Mouse (Mus musculus): ENCODE results near the gene Filip1. TPM values are rescaled to one million over a fixed set of nuclear protein-coding genes. Genes with fewer than 3 reads are reported as not detected.
A peak's percentile ranks its signal among the peaks of the same experiment; 100 is the strongest.

Gene Filip1
- polyA plus RNA-seq, 1 experiment = not detected

DNA sequence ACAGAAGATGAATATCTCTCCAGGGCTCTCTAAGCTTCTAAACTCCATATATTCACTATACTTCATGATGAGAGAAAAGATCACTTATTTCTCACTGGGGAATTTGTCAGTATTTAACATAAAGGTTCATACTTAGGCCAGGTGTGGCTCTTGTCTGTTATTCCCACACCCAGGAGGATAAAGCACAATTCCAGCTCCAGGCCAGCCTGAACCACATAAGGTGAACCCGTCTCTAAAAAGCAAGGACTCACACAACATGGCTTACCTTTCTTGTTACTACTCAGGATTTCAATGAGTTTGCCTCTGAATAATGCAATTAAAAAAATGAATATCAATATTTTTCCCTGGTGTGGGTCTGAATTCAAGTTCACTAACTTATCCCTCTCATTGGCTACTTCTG is 23.6 kb downstream of the Filip1 start:
- no peak overlapping the region for H3K4me3 ChIP-seq (replicated peaks)
- H3K9me3 ChIP-seq = peaks cover 18% of the 10 kb centered on the region; the same call in 1 of the 2 replicates
- no peak for TF ChIP-seq FLI1 (IDR thresholded peaks at IDR 0.05; ENCODE audit: low read length)
- no peak for TF ChIP-seq GATA1 (IDR thresholded peaks at IDR 0.05; ENCODE audit: borderline replicate concordance, low read length)

DNA sequence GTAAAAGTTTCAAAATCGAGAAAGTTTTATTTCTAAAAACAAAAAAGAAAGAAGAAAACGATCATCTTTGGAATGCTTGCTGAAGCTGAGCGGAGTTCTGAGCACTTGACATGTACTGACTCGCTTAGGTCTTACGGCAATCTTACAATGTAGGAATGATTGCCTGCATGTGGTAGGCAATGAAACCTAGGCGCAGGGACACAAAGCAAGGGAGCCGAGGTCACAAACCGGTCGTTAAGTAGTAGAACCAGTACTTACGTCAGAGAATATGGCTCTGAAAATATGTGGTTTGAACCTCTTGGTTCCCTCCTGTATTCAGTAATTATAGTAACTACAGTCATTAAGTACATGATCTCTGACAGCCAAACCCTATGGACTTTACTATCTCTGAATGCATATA is 29.4 kb downstream of the Filip1 start:
- Histone ChIP-seq H3K36me3 (replicated peaks; ENCODE audit: low read length) (no peaks in the 10 kb centered on the region), H3K4me1 (peaks cover 2% of the 10 kb centered on the region), H3K9me3 (0 out of 2 replicates have a peak, but pooled peaks cover 5% of the 10 kb centered on the region), H3K4me3 (replicated peaks) (no peak overlapping the region), H3K27me3 (replicated peaks) (no peaks in the 10 kb centered on the region)
- TF ChIP-seq FLI1 (IDR thresholded peaks at IDR 0.05; ENCODE audit: low read length) (no peak), GATA1 (IDR thresholded peaks at IDR 0.05; ENCODE audit: borderline replicate concordance, low read length) (no peak)

More for the DNA sequence above, 23.6 kb downstream of the Filip1 start:
- H3K36me3 ChIP-seq (replicated peaks; ENCODE audit: low read length) = no peaks in the 10 kb centered on the region
- H3K27me3 ChIP-seq (replicated peaks) = no peaks in the 10 kb centered on the region
- peaks cover 3% of the 10 kb centered on the region; the same call in 1 of the 2 replicates for H3K4me1 ChIP-seq

DNA sequence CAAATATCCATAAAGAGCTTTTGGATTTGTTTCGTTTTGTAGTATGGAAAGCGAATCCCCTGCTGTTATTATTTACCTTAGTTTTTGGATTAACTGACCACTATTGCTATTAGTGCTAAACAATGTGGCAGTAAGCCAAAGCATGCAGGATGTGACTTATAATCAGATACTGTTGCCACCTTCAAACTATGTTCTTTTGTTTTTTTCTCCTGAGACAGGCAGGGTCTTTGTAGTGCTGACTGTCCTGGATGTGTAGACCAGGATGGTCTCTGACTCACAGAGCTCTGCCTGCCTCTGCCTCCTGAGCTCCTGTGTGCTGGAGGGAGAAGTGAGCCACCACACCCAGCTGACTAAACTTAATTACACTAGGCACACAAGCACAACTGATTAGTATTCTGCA is 33.4 kb downstream of the Filip1 start:
- H3K4me1 ChIP-seq = peaks cover 15% of the 10 kb centered on the region
- H3K36me3 ChIP-seq (replicated peaks; ENCODE audit: low read length) = no peaks in the 10 kb centered on the region
- no peak overlapping the region for H3K4me3 ChIP-seq (replicated peaks)
- H3K27me3 ChIP-seq (replicated peaks) = peaks cover 5% of the 10 kb centered on the region
- TF ChIP-seq FLI1 (IDR thresholded peaks at IDR 0.05; ENCODE audit: low read length) (no peak), GATA1 (IDR thresholded peaks at IDR 0.05; ENCODE audit: borderline replicate concordance, low read length) (no peak)
- H3K9me3 ChIP-seq = no peaks in the 10 kb centered on the region

DNA sequence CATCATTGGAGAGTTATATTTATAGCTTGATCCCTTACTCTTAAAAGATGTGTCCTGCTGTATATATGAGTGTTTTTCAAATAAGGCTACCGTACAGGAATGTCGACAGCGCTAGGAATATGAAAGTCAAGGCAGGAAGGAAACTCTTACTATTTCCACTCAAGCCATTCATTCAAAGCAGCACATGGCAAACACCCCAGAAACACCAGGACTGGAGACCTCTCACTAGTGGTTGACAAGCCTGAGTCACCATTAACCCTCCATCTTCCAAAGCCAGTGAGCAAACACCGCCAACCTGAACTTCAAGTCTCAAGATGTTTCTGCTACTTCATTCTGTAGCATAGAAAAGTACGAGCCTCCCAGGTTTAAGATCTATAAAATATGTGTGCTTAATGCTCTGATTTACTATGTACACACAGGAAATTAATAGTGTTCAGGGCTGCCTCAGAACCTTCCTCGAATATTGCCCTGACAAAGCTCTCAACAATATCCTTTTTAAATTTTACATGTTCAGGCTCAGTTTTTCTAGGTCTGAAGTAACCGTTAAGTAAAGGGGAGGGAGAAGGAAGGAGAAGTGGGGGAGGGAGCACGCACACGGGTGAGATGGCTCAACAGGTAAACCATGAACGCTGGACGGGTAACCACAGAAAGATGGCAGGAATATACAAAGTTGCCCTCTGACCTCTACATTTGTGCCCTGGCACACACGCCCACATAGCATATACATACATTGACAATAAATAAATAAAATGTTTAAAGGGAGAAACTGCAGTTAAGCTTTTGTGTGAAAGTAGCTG is 34.2 kb downstream of the Filip1 start:
- no peaks in the 10 kb centered on the region for H3K36me3 ChIP-seq (replicated peaks; ENCODE audit: low read length)
- peaks cover 5% of the 10 kb centered on the region for H3K27me3 ChIP-seq (replicated peaks)
- H3K4me3 ChIP-seq (replicated peaks) = peak overlapping the region; percentile 88
- peaks cover 15% of the 10 kb centered on the region for H3K4me1 ChIP-seq
- H3K9me3 ChIP-seq = no peaks in the 10 kb centered on the region
- TF ChIP-seq FLI1 (IDR thresholded peaks at IDR 0.05; ENCODE audit: low read length) = no peak
- TF ChIP-seq GATA1 (IDR thresholded peaks at IDR 0.05; ENCODE audit: borderline replicate concordance, low read length) = no peak

DNA sequence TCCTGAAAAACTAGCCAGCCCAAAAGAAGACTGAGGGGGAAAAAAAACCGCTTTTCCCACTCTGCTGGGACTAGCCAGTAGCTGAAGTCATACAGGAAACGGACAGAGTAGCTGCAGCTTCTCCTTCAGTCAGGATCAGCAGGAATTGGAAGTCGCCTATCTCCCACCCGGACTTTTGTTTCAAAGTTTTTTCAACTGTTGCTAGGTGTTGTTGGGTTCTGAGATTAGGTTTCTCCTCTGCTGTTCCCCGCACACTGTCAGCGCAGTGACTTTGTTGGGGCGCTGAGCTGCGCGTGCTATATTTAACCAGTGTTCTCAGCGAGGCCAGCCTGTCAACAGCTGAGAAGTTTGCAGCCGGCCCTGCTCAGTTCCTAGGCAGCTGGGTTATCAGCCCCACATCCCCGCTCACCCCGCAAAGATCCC is 35.1 kb downstream of the Filip1 start:
- H3K9me3 ChIP-seq = no peaks in the 10 kb centered on the region
- peaks cover 15% of the 10 kb centered on the region for H3K4me1 ChIP-seq
- TF ChIP-seq FLI1 (IDR thresholded peaks at IDR 0.05; ENCODE audit: low read length) (no peak), GATA1 (IDR thresholded peaks at IDR 0.05; ENCODE audit: borderline replicate concordance, low read length) (no peak)
- peak overlapping the region; percentile 88 for H3K4me3 ChIP-seq (replicated peaks)
- H3K27me3 ChIP-seq (replicated peaks) = peaks cover 5% of the 10 kb centered on the region
- H3K36me3 ChIP-seq (replicated peaks; ENCODE audit: low read length) = no peaks in the 10 kb centered on the region

DNA sequence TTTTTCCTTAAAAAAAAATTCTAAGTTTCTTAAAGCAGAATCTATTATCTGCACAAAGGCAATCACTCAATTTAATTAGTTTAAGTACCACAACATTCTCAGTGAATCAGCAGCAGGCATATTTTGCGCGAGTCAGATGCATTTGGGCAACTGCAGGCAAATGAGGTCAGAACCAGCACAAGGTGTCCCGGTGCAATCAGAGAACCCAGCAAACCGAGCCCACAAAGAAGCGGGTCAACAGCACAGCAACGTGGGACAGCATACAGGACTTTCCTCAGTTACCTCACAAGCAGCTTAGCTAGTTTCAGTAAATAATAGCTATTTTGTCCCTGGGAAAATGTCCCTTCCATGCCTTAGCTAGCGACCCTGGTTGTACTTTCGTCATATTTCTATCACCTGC is 35.9 kb downstream of the Filip1 start:
- no peaks in the 10 kb centered on the region for H3K36me3 ChIP-seq (replicated peaks; ENCODE audit: low read length)
- no peak for TF ChIP-seq FLI1 (IDR thresholded peaks at IDR 0.05; ENCODE audit: low read length)
- H3K4me3 ChIP-seq (replicated peaks) = no peak overlapping the region
- peaks cover 15% of the 10 kb centered on the region for H3K4me1 ChIP-seq
- no peaks in the 10 kb centered on the region for H3K9me3 ChIP-seq
- H3K27me3 ChIP-seq (replicated peaks) = peaks cover 5% of the 10 kb centered on the region

DNA sequence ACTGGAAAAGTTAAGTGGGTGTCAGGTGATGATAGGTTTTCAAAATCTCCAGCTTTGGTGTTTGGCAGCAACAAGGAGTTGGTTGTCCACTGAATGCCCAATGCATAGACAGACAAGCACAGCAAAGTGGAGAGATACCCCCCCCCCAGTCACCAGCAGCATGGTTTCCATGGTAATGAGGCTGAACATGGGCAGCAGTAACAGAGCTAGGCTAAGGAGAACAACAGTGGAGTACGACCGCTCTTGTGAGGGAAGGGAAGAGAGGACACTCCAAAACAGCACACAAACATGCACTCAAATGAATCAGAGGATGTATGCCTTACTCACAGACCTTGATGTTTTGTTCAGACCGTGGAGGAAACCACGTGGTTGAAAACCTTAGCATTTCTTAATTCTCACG is 37.5 kb downstream of the Filip1 start:
- H3K27me3 ChIP-seq (replicated peaks) = peaks cover 5% of the 10 kb centered on the region
- peaks cover 24% of the 10 kb centered on the region for H3K4me1 ChIP-seq
- no peak overlapping the region for H3K4me3 ChIP-seq (replicated peaks)
- H3K36me3 ChIP-seq (replicated peaks; ENCODE audit: low read length) = no peaks in the 10 kb centered on the region
- H3K9me3 ChIP-seq = no peaks in the 10 kb centered on the region
- TF ChIP-seq FLI1 (IDR thresholded peaks at IDR 0.05; ENCODE audit: low read length) (no peak), GATA1 (IDR thresholded peaks at IDR 0.05; ENCODE audit: borderline replicate concordance, low read length) (no peak)

DNA sequence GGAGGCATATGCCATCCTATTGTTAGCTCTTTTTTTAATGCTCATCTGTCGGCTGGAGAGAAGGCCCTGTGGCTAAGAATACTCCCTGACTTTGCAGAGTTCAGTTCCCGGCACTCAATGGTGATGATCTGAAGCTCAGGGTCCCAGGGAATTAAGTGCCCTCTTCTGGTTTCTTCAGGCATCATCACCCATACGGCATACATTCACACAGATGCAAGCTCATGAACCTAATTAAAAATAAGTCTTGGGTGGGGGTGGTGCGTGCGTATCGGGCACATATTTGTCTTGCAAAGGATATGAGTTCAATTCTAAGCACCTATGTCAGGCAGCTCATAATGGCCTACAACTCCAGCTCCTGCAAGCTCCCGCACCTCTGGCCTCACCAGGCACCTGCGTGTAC is 39.1 kb downstream of the Filip1 start:
- TF ChIP-seq GATA1 (IDR thresholded peaks at IDR 0.05; ENCODE audit: borderline replicate concordance, low read length) (no peak), FLI1 (IDR thresholded peaks at IDR 0.05; ENCODE audit: low read length) (no peak)
- Histone ChIP-seq H3K36me3 (replicated peaks; ENCODE audit: low read length) (no peaks in the 10 kb centered on the region), H3K27me3 (replicated peaks) (peaks cover 5% of the 10 kb centered on the region), H3K9me3 (no peaks in the 10 kb centered on the region), H3K4me3 (replicated peaks) (no peak overlapping the region), H3K4me1 (peaks cover 24% of the 10 kb centered on the region)

DNA sequence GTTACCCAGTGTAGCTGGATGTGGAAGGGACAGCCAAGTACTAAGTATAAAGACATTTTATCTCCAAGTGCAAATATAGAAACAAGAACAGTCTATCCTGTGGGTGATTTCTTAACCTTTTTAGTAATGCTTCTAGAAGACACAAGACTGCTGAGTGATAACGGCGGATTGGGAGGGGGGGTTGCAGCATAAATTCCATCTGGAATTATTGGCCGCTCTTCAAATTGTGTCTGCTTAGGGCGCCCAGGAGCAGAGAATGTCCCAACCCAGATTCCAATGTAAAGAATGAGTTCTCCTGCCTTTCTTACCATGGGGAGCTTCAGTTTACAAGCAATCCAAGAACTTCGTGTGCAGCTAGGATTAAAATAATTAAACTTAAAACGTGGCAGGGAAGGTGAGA is 39.9 kb downstream of the Filip1 start:
- H3K4me3 ChIP-seq (replicated peaks) = no peak overlapping the region
- no peaks in the 10 kb centered on the region for H3K36me3 ChIP-seq (replicated peaks; ENCODE audit: low read length)
- H3K27me3 ChIP-seq (replicated peaks) = peaks cover 7% of the 10 kb centered on the region
- H3K4me1 ChIP-seq = peaks cover 17% of the 10 kb centered on the region
- H3K9me3 ChIP-seq = no peaks in the 10 kb centered on the region
- TF ChIP-seq GATA1 (IDR thresholded peaks at IDR 0.05; ENCODE audit: borderline replicate concordance, low read length) (no peak), FLI1 (IDR thresholded peaks at IDR 0.05; ENCODE audit: low read length) (no peak)

DNA sequence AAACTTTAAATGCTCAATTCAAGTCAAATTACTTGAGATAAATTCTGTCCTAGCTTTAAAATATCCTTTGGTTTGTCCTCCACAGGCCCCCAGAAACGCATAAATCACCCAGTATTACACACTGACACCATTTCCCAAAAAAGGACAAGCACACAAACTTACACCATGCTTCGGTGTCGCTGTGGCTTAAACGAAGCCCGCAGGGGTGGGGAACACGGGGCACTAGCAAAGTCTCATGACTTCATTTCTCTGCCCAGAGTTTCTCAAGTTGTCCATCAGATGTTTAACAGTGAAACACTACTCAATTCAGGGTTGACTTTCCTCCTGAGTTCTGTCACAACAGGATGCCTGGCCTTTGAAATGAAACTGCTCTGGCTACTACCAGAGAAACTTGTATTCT is 41.0 kb downstream of the Filip1 start:
- no peak for TF ChIP-seq FLI1 (IDR thresholded peaks at IDR 0.05; ENCODE audit: low read length)
- TF ChIP-seq GATA1 (IDR thresholded peaks at IDR 0.05; ENCODE audit: borderline replicate concordance, low read length) = no peak
- H3K4me3 ChIP-seq (replicated peaks) = no peak overlapping the region
- no peaks in the 10 kb centered on the region for H3K36me3 ChIP-seq (replicated peaks; ENCODE audit: low read length)
- H3K9me3 ChIP-seq = no peaks in the 10 kb centered on the region
- H3K4me1 ChIP-seq = peaks cover 9% of the 10 kb centered on the region
- H3K27me3 ChIP-seq (replicated peaks) = peaks cover 8% of the 10 kb centered on the region
